Mouse (Mus musculus) cerebellum, adult 2 months (tissue): ENCODE measurements around the gene Mllt3.

Experiments used
- CTCF ChIP-seq: fragments of 200-500 bp; IDR thresholded peaks from 2 replicates; pipeline ENCODE4 v1.5.1; 2011; ENCODE audit warnings: low read depth, mild to moderate bottlenecking, control low read depth, low read length, moderate library complexity, borderline replicate concordance; ENCODE audit not compliant: insufficient read depth
- POLR2A ChIP-seq: fragments of 200-500 bp; IDR thresholded peaks from 2 replicates; pipeline ENCODE4 v1.6.1; 2011; ENCODE audit warnings: low read length, control low read depth, borderline replicate concordance; ENCODE audit not compliant: insufficient read depth

- no peak for TF ChIP-seq CTCF
- TF ChIP-seq POLR2A = no peak
These were observed 231.8 kb downstream of the Mllt3 start for GRCm38 (mm10) chr4:87801332-87801731.
